Mouse (Mus musculus): ENCODE data around the gene Ppp3r1. TPM values are rescaled to one million over a fixed set of nuclear protein-coding genes. Genes with fewer than 3 reads are reported as not detected.
"Not testable (repeated sequence)": the region's sequence is repeated elsewhere in the genome, so short reads cannot be mapped to it uniquely, and the experiment has no call there.

Ppp3r1 gene
- polyA plus RNA-seq, 2 experiments from 2014 or later: 13.9 to 18.9 TPM

DNA sequence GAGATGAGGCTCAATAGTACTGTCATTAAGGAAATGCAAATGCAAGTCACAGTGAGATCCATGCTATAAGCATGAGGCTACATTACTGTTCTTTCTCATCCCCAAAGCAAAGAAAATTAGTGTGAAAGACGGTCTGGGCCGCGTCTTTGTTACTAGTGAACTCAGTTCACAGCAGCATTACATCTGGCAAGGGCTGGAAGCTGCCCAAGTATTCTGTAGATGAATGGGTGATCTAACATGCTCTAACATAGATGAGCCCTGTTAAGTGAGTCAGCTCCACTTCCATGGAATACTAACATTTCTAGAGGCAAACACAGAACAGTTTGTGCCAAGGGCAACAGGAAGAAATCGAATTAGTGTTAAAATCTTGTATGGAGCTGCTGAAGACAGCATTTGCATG lies 41.9 kb downstream of the Ppp3r1 start:
- no peak for ATAC-seq

DNA sequence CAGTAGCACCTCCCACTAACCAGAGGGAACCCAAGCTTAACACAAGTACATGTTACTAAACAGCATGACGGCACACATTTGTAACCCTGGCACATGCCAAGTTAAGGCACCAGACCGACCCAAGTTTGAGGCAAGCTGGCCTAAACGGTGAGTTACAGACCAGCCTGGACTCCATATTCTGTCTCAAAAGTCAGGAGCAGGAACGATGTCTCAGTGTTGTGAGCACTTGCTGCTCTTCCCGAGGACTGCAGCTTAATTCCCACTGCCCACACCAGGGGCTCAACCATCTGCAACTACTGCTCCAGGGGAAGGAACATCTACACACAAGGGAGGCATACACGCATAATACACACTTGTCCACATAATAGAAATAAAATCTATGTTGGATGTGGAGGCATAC lies 43.4 kb downstream of the Ppp3r1 start:
- ATAC-seq: no peak

DNA sequence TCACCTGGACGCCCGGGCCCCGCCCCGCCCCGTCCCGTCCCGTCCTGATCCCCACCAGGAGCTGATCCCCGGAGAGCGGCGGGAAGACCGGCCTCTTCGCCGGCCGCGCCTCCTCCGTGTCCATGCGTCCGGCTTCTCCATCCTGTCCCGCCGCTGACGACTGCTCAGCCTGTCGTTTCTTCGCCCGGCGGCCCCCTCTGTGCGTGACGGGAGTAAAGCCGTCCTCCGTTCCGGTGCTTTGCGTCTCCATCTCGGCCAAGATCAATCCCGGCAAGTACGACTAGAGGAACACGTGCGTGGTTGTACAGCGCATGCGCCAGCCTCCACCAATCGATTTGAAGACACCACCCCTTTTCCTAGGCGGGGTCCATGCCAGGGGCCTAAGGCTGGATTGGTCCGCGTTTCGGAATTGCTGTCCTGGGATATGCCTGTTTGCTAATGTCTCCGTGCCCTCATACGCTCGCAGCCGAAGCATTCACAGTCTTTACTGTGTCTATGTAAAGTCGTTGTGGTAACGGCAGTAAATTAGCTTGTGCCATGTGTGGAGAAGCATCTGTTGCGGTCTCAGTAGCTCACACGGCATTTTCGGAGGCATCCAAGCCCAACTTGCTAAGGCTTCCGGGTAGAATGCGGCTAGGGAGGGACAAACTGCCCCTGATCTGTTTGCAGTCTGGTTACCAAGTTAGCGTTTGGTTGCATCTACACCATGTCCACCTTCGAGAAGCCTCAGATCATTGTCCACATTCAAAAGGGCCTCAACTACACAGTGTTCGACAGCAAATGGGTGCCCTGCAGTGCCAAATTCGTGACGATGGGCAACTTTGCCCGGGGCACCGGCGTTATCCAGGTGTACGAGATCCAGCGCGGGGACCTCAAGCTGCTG lies 52.4 kb downstream of the Ppp3r1 start, which contains the start of gene Pno1:
Gene Pno1, minus strand, starts transcription at position 311 of the 883 bp plus-strand sequence.
- peak; percentile 91 for ATAC-seq

GRCm38 (mm10) chr11:17212141-17212495 lies 53.1 kb downstream of the Ppp3r1 start:
- ATAC-seq: peak; percentile 12

GRCm38 (mm10) chr11:17212903-17213509 lies 53.9 kb downstream of the Ppp3r1 start:
- ATAC-seq: no peak

DNA sequence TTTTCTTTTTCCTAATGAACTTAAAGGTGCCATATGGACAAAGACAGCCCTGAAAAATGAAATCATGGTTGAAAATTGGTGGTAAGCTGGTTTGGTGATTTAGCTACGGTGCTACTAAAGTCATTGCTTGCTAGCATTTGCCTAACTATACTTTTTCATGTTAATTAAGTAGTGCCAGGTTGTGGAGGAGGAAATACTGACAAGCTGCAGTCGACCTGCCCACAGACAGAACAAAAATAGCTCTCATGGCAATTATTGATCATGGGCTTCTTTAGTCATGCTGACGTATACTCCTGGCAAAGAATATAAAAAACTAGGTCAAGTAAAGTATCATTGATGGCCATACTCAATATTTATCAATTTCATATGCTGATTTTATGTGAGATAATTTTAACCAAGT lies 56.4 kb downstream of the Ppp3r1 start:
- no peak for ATAC-seq

DNA sequence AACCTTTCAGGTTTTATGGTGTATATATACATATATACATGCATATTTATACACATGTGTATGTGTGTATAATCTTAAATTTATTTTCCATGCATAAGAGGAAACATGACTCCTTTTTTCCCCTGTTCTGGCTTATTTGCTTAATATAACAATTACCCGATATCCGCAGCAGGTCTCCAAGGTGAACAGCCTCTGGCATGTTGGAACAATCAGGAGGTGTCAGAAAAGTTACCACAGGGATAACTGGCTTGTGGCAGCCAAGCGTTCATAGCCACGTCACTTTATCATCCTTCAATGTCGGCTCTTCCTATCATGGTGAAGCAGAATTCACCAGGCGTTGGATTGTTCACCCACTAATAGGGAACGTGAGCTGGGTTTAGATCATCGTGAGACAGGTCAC lies 62.1 kb downstream of the Ppp3r1 start:
- ATAC-seq: no peak

DNA sequence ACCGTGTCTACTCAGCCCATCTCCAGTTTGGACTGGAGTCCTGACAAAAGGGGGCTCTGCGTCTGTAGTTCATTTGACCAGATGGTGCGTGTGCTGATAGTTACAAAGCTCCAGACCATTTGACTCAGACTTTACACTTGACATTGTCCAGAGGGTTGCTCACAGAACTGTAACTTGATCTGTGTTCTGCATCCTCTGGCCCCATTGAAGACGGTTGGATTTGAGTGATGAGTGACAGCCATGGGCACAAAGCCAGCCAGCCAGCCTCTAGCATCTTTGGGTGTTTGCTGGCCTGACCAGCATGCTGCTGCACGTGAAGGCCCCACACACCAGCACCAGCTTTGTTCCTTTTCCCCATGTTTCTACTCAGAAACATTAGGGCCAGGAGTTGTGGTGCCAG lies 73.7 kb downstream of the Ppp3r1 start:
- no peak for ATAC-seq

GRCm38 (mm10) chr11:17236449-17237037 lies 77.5 kb downstream of the Ppp3r1 start:
- peak; percentile 68 for ATAC-seq

DNA sequence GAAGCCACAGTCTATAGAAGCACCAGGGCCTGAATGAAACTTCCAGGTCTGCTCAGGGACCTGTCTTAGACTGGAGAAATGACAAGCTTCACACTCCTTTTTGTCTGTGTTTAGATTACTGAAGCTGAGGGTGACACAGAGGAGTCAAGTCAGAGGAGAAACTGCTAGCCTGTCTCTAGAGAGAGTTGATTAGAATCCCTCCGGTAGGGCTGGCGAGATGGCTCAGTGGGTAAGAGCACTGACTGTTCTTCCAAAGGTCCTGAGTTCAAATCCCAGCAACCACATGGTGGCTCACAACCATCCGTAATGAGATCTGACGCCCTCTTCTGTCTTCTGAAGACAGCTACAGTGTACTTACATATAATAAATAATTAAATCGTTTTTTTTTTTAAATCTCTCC lies 79.5 kb downstream of the Ppp3r1 start:
- not testable (repeated sequence) for ATAC-seq

GRCm38 (mm10) chr11:17248715-17249114 lies 89.7 kb downstream of the Ppp3r1 start:
- ATAC-seq: no peak

Other genes with a start within 250 kb of the Ppp3r1 start
- under 1 TPM in 1 of 2 experiments, not detected in 1; 0.38 TPM for gene Fbxo48, start 207.9 kb upstream of the Ppp3r1 start, polyA plus RNA-seq (2017; shearing (Covaris generic))
- 1 to 10 TPM; 5.3 to 7.4 TPM for gene Cnrip1, start 107.7 kb upstream of the Ppp3r1 start, polyA plus RNA-seq (2017; shearing (Covaris generic))
- 1 to 10 TPM; 3.9 to 6.3 TPM for gene Plek, start 106.9 kb upstream of the Ppp3r1 start, polyA plus RNA-seq (2017; shearing (Covaris generic))
- gene Wdr92, start 22.8 kb downstream of the Ppp3r1 start, polyA plus RNA-seq (2017; shearing (Covaris generic)): 10 to 100 TPM; 24.7 to 29.2 TPM
- gene Pno1, start 52.3 kb downstream of the Ppp3r1 start, polyA plus RNA-seq (2017; shearing (Covaris generic)): 10 to 100 TPM; 24.1 to 28.6 TPM
- gene C1d, start 98.3 kb downstream of the Ppp3r1 start, polyA plus RNA-seq (2017; shearing (Covaris generic)): 10 to 100 TPM; 82.5 to 91.2 TPM